Mouse (Mus musculus): ENCODE data around the gene Zan. TPM values are rescaled to one million over a fixed set of nuclear protein-coding genes. Genes with fewer than 3 reads are reported as not detected.

Gene Zan
- polyA plus RNA-seq, 1 experiment from 2014 or later = 0.99 TPM

DNA sequence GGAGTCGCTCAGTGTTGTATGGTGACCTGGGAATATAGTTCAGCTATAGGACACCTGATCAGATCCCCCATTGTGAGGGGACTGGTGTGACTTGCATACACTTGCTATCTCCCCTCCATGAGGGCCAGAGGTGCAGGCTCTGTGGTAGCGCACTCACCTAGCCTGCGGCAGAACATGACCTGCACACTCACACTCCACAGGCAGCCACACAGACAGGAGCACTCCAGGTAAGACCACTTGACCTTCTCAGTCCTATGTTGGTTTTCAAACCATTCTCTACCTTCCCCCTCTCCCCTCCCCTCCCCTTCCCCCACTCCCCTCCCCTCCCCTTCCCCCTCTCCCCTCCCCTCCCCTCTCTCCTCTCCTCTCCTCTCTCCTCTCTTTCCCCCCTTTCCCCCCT lies 66.3 kb downstream of the Zan start:
- Histone ChIP-seq H3K9me3 (replicated peaks; ENCODE audit: control insufficient read depth, low read length) (no peaks in the 10 kb centered on the region), H3K27me3 (ENCODE audit: control insufficient read depth, insufficient read depth, low read length) (no peaks in the 10 kb centered on the region), H3K36me3 (ENCODE audit: control insufficient read depth, insufficient read depth, low read length) (no peaks in the 10 kb centered on the region), H3K9ac (ENCODE audit: low read length) (no peak overlapping the region), H3K4me2 (ENCODE audit: low read depth, low read length) (no peak overlapping the region), H3K4me1 (ENCODE audit: control insufficient read depth, insufficient read depth, low read length) (peaks cover 3% of the 10 kb centered on the region; the same call in 1 of the 2 replicates), H3K4me3 (replicated peaks; ENCODE audit: low read length) (no peak overlapping the region), H3K27ac (ENCODE audit: low read length) (no peak overlapping the region)
- 90% methylated on average over 3 of the region's 3 CpGs for WGBS
- ATAC-seq (ENCODE audit: insufficient read depth, low FRiP score) = 0 out of 2 replicates have a peak, but pooled peaks have one; percentile 22

DNA sequence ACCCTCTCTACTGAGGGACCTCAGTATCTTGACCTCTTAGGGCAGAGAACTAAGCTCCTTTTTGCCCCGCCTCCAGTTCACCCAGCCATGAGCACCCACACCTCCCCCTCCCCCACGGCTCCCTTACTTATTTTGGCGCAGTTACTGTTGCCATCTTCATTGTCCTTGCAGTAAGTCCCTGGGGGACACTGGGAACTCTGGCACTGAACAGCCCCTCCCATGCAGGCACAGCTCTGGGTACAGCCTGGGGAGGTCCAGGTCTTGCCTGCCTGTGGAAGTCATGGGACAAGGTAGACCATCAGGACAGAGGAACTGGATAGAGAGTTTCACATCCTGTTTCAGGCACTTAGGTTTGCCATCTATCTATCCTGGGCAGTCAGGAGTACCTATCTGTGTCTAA lies 66.8 kb downstream of the Zan start:
- Histone ChIP-seq H3K9ac (ENCODE audit: low read length) (no peak overlapping the region), H3K36me3 (ENCODE audit: control insufficient read depth, insufficient read depth, low read length) (no peaks in the 10 kb centered on the region), H3K4me3 (replicated peaks; ENCODE audit: low read length) (no peak overlapping the region), H3K4me2 (ENCODE audit: low read depth, low read length) (no peak overlapping the region), H3K4me1 (ENCODE audit: control insufficient read depth, insufficient read depth, low read length) (peaks cover 3% of the 10 kb centered on the region; the same call in 1 of the 2 replicates), H3K27ac (ENCODE audit: low read length) (no peak overlapping the region), H3K9me3 (replicated peaks; ENCODE audit: control insufficient read depth, low read length) (no peaks in the 10 kb centered on the region), H3K27me3 (ENCODE audit: control insufficient read depth, insufficient read depth, low read length) (no peaks in the 10 kb centered on the region)
- no peak for ATAC-seq (ENCODE audit: insufficient read depth, low FRiP score)
- 78% methylated on average over 3 of the region's 3 CpGs for WGBS

DNA sequence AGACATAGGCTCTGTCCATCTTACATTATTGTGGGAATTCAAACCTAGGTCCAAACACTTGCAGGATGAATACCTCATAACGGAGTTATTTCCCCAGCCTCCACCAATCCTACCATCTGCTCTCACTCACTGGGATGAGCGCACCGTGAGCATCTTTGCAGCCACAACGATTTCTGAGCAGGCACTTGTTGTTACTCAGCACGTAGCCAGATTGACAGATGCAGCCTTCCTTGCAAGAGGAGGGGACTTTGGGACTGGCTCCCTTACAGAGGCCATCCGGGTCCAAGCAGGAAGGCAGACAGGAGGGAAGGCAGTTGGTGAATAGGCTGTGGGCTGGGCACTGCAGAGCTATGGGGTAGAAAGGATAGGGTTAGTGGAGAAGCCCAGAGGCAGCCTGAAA lies 67.4 kb downstream of the Zan start:
- no peaks in the 10 kb centered on the region for H3K36me3 ChIP-seq (ENCODE audit: control insufficient read depth, insufficient read depth, low read length)
- no peak overlapping the region for H3K9ac ChIP-seq (ENCODE audit: low read length)
- 68% methylated on average over 6 of the region's 6 CpGs for WGBS
- H3K27me3 ChIP-seq (ENCODE audit: control insufficient read depth, insufficient read depth, low read length) = no peaks in the 10 kb centered on the region
- H3K4me3 ChIP-seq (replicated peaks; ENCODE audit: low read length) = no peak overlapping the region
- H3K4me1 ChIP-seq (ENCODE audit: control insufficient read depth, insufficient read depth, low read length) = peaks cover 3% of the 10 kb centered on the region; the same call in 1 of the 2 replicates
- ATAC-seq (ENCODE audit: insufficient read depth, low FRiP score) = no peak
- H3K9me3 ChIP-seq (replicated peaks; ENCODE audit: control insufficient read depth, low read length) = no peaks in the 10 kb centered on the region
- H3K4me2 ChIP-seq (ENCODE audit: low read depth, low read length) = no peak overlapping the region
- no peak overlapping the region for H3K27ac ChIP-seq (ENCODE audit: low read length)

- peaks cover 3% of the 10 kb centered on the region; the same call in 1 of the 2 replicates for H3K4me1 ChIP-seq (ENCODE audit: control insufficient read depth, insufficient read depth, low read length)
- WGBS = 74% methylated on average over 2 of the region's 2 CpGs
- no peak overlapping the region for H3K4me3 ChIP-seq (replicated peaks; ENCODE audit: low read length)
- H3K36me3 ChIP-seq (ENCODE audit: control insufficient read depth, insufficient read depth, low read length) = no peaks in the 10 kb centered on the region
- no peaks in the 10 kb centered on the region for H3K9me3 ChIP-seq (replicated peaks; ENCODE audit: control insufficient read depth, low read length)
- H3K4me2 ChIP-seq (ENCODE audit: low read depth, low read length) = no peak overlapping the region
- no peak for ATAC-seq (ENCODE audit: insufficient read depth, low FRiP score)
- H3K9ac ChIP-seq (ENCODE audit: low read length) = no peak overlapping the region
- no peak overlapping the region for H3K27ac ChIP-seq (ENCODE audit: low read length)
- H3K27me3 ChIP-seq (ENCODE audit: control insufficient read depth, insufficient read depth, low read length) = no peaks in the 10 kb centered on the region
Measured at GRCm38 (mm10) chr5:137404081-137404480, 72.8 kb downstream of the Zan start.

GRCm38 (mm10) chr5:137394456-137394855 lies 82.4 kb downstream of the Zan start:
- H3K27me3 ChIP-seq (ENCODE audit: control insufficient read depth, insufficient read depth, low read length) = no peaks in the 10 kb centered on the region
- no peak for ATAC-seq (ENCODE audit: insufficient read depth, low FRiP score)
- 45% methylated on average over 7 of the region's 7 CpGs for WGBS
- no peak overlapping the region for H3K4me2 ChIP-seq (ENCODE audit: low read depth, low read length)
- H3K4me1 ChIP-seq (ENCODE audit: control insufficient read depth, insufficient read depth, low read length) = no peaks in the 10 kb centered on the region
- H3K27ac ChIP-seq (ENCODE audit: low read length) = no peak overlapping the region
- H3K9me3 ChIP-seq (replicated peaks; ENCODE audit: control insufficient read depth, low read length) = no peaks in the 10 kb centered on the region
- no peaks in the 10 kb centered on the region for H3K36me3 ChIP-seq (ENCODE audit: control insufficient read depth, insufficient read depth, low read length)
- H3K9ac ChIP-seq (ENCODE audit: low read length) = no peak overlapping the region
- H3K4me3 ChIP-seq (replicated peaks; ENCODE audit: low read length) = no peak overlapping the region

- Histone ChIP-seq H3K9ac (ENCODE audit: low read length) (no peak overlapping the region), H3K4me2 (ENCODE audit: low read depth, low read length) (no peak overlapping the region), H3K9me3 (replicated peaks; ENCODE audit: control insufficient read depth, low read length) (no peaks in the 10 kb centered on the region), H3K4me3 (replicated peaks; ENCODE audit: low read length) (no peak overlapping the region), H3K27ac (ENCODE audit: low read length) (no peak overlapping the region), H3K36me3 (ENCODE audit: control insufficient read depth, insufficient read depth, low read length) (no peaks in the 10 kb centered on the region), H3K4me1 (ENCODE audit: control insufficient read depth, insufficient read depth, low read length) (no peaks in the 10 kb centered on the region), H3K27me3 (ENCODE audit: control insufficient read depth, insufficient read depth, low read length) (no peaks in the 10 kb centered on the region)
- no peak for ATAC-seq (ENCODE audit: insufficient read depth, low FRiP score)
- WGBS = 81% methylated on average over 8 of the region's 8 CpGs
Measured at GRCm38 (mm10) chr5:137391641-137392040, 85.2 kb downstream of the Zan start.

GRCm38 (mm10) chr5:137386712-137387111 lies 90.2 kb downstream of the Zan start:
- Histone ChIP-seq H3K9ac (ENCODE audit: low read length) (no peak overlapping the region), H3K9me3 (replicated peaks; ENCODE audit: control insufficient read depth, low read length) (no peaks in the 10 kb centered on the region), H3K27ac (ENCODE audit: low read length) (no peak overlapping the region), H3K4me1 (ENCODE audit: control insufficient read depth, insufficient read depth, low read length) (0 out of 2 replicates have a peak, but pooled peaks cover 5% of the 10 kb centered on the region), H3K36me3 (ENCODE audit: control insufficient read depth, insufficient read depth, low read length) (no peaks in the 10 kb centered on the region), H3K27me3 (ENCODE audit: control insufficient read depth, insufficient read depth, low read length) (no peaks in the 10 kb centered on the region), H3K4me3 (replicated peaks; ENCODE audit: low read length) (no peak overlapping the region), H3K4me2 (ENCODE audit: low read depth, low read length) (no peak overlapping the region)
- 83% methylated on average over 7 of the region's 7 CpGs for WGBS
- no peak for ATAC-seq (ENCODE audit: insufficient read depth, low FRiP score)

DNA sequence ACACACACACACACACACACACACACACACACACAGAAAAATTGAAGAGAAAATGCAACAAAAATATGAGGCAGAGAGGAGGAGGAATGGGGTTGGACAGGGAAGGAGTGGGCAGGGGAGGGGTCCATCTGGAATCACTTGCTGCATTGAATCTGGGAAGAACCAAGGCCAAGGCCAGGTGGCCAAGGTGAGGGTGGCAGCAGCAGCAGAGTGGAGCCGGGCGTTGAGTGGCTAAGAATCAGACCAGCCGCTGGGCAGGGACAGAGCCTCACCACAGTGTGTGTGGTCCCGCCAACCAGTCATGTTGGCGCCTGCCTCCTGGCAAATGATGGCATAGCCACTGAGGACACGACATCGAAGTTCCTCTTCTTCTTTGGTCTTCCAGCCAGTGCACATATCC lies 93.4 kb downstream of the Zan start:
- no peaks in the 10 kb centered on the region for H3K36me3 ChIP-seq (ENCODE audit: control insufficient read depth, insufficient read depth, low read length)
- no peaks in the 10 kb centered on the region for H3K9me3 ChIP-seq (replicated peaks; ENCODE audit: control insufficient read depth, low read length)
- no peak overlapping the region for H3K27ac ChIP-seq (ENCODE audit: low read length)
- no peak overlapping the region for H3K4me3 ChIP-seq (replicated peaks; ENCODE audit: low read length)
- WGBS = 84% methylated on average over 7 of the region's 7 CpGs
- H3K9ac ChIP-seq (ENCODE audit: low read length) = no peak overlapping the region
- no peak for ATAC-seq (ENCODE audit: insufficient read depth, low FRiP score)
- H3K4me1 ChIP-seq (ENCODE audit: control insufficient read depth, insufficient read depth, low read length) = 0 out of 2 replicates have a peak, but pooled peaks cover 5% of the 10 kb centered on the region
- no peak overlapping the region for H3K4me2 ChIP-seq (ENCODE audit: low read depth, low read length)
- H3K27me3 ChIP-seq (ENCODE audit: control insufficient read depth, insufficient read depth, low read length) = no peaks in the 10 kb centered on the region

- no peak overlapping the region for H3K27ac ChIP-seq (ENCODE audit: low read length)
Measured at GRCm38 (mm10) chr5:137381152-137381551, 95.7 kb downstream of the Zan start.

More at GRCm38 (mm10) chr5:137381152-137381551, 95.7 kb downstream of the Zan start:
- H3K36me3 ChIP-seq (ENCODE audit: control insufficient read depth, insufficient read depth, low read length) = no peaks in the 10 kb centered on the region
- 54% methylated on average over 4 of the region's 4 CpGs for WGBS
- H3K27me3 ChIP-seq (ENCODE audit: control insufficient read depth, insufficient read depth, low read length) = no peaks in the 10 kb centered on the region
- H3K4me1 ChIP-seq (ENCODE audit: control insufficient read depth, insufficient read depth, low read length) = 0 out of 2 replicates have a peak, but pooled peaks cover 9% of the 10 kb centered on the region
- no peak for ATAC-seq (ENCODE audit: insufficient read depth, low FRiP score)
- no peak overlapping the region for H3K4me3 ChIP-seq (replicated peaks; ENCODE audit: low read length)
- no peaks in the 10 kb centered on the region for H3K9me3 ChIP-seq (replicated peaks; ENCODE audit: control insufficient read depth, low read length)
- no peak overlapping the region for H3K4me2 ChIP-seq (ENCODE audit: low read depth, low read length)
- H3K9ac ChIP-seq (ENCODE audit: low read length) = no peak overlapping the region

All from stomach, embryonic 16.5 days (tissue).